In genomic region chrX:143644807-143645206, GRCm38 (mm10) we compare ENCODE assay signal across 29 mouse cellular contexts.
DNase-seq lines count a peak whose midpoint lies in the region; ATAC-seq and TF ChIP-seq lines count a peak whose summit lies in the region.
"Had no signal": no experiment of that assay in that cellular context is flagged by ENCODE, and none has a peak within 500 bp of the region (broad histone marks: within the 10 kb centered on the region; RNA-seq: fewer than 3 reads in every experiment).

No protein-coding gene starts in this region.

- no peak overlapping the region for H3K4me3 ChIP-seq in forebrain, embryonic 10.5 days
- H3K4me3 ChIP-seq in forebrain, postnatal 0 days (ENCODE audit: low read depth, low read length), result no peak overlapping the region
- no peak overlapping the region for H3K4me3 ChIP-seq in hindbrain, embryonic 11.5 days (ENCODE audit: low read depth, low read length)
- no peak overlapping the region for H3K4me3 ChIP-seq in hindbrain, embryonic 13.5 days
- H3K4me3 ChIP-seq: embryonic facial prominence, embryonic 10.5 days; embryonic facial prominence, embryonic 13.5 days; erythroblast, embryonic 14.5 days; gastrocnemius, adult 2 months; heart, embryonic 12.5 days; heart, embryonic 15.5 days; hindbrain, embryonic 10.5 days had no signal

- H3K27ac ChIP-seq in forebrain, embryonic 10.5 days, result 0 out of 2 replicates have a peak overlapping the region, but pooled peaks have one; percentile 15
- H3K27ac ChIP-seq in forebrain, postnatal 0 days (ENCODE audit: low read depth, low read length), result no peak overlapping the region
- no peak overlapping the region for H3K27ac ChIP-seq in hindbrain, embryonic 11.5 days (ENCODE audit: low read depth, low read length)
- H3K27ac ChIP-seq in hindbrain, embryonic 13.5 days, result no peak overlapping the region
- H3K27ac ChIP-seq: embryonic facial prominence, embryonic 10.5 days; embryonic facial prominence, embryonic 13.5 days; gastrocnemius, adult 2 months; heart, embryonic 15.5 days; hindbrain, embryonic 10.5 days; hindbrain, postnatal 0 days had no signal

- H3K9ac ChIP-seq in forebrain, postnatal 0 days, result no peak overlapping the region
- H3K9ac ChIP-seq in hindbrain, embryonic 11.5 days (ENCODE audit: low read depth, low read length), result no peak overlapping the region
- no peak overlapping the region for H3K9ac ChIP-seq in hindbrain, embryonic 13.5 days
- H3K9ac ChIP-seq: embryonic facial prominence, embryonic 13.5 days; heart, embryonic 12.5 days; heart, embryonic 15.5 days had no signal

- H3K4me2 ChIP-seq in forebrain, postnatal 0 days (ENCODE audit: low read depth), result no peak overlapping the region
- H3K4me2 ChIP-seq in hindbrain, embryonic 11.5 days (replicated peaks; ENCODE audit: low read depth, low read length), result no peak overlapping the region
- no peak overlapping the region for H3K4me2 ChIP-seq in hindbrain, embryonic 13.5 days
- H3K4me2 ChIP-seq: embryonic facial prominence, embryonic 13.5 days; heart, embryonic 12.5 days; heart, embryonic 15.5 days had no signal

- no peak for ATAC-seq in forebrain, postnatal 0 days
- ATAC-seq in hindbrain, embryonic 11.5 days (ENCODE audit: low FRiP score), result peak; percentile 59; the same call in 1 of the 2 replicates
- no peak for ATAC-seq in hindbrain, embryonic 13.5 days (ENCODE audit: low FRiP score)
- ATAC-seq: hindbrain, postnatal 0 days; inflammation-experienced regulatory T-cells, adult 6 months; intestine, embryonic 16.5 days had no signal

- H3K9me3 ChIP-seq in forebrain, embryonic 10.5 days, result no peaks in the 10 kb centered on the region
- H3K9me3 ChIP-seq in forebrain, postnatal 0 days (ENCODE audit: low read length), result no peaks in the 10 kb centered on the region
- no peaks in the 10 kb centered on the region for H3K9me3 ChIP-seq in hindbrain, embryonic 11.5 days (ENCODE audit: control insufficient read depth, low read length)
- no peaks in the 10 kb centered on the region for H3K9me3 ChIP-seq in hindbrain, embryonic 13.5 days
- H3K9me3 ChIP-seq: embryonic facial prominence, embryonic 10.5 days; embryonic facial prominence, embryonic 13.5 days; heart, embryonic 12.5 days; heart, embryonic 15.5 days; hindbrain, embryonic 10.5 days had no signal

- peaks cover 17% of the 10 kb centered on the region for H3K4me1 ChIP-seq in forebrain, embryonic 10.5 days
- no peaks in the 10 kb centered on the region for H3K4me1 ChIP-seq in forebrain, postnatal 0 days (ENCODE audit: insufficient read depth)
- H3K4me1 ChIP-seq in hindbrain, embryonic 11.5 days (replicated peaks; ENCODE audit: control insufficient read depth, insufficient read depth, low read length), result no peaks in the 10 kb centered on the region
- no peaks in the 10 kb centered on the region; the same call in 1 of the 2 replicates for H3K4me1 ChIP-seq in hindbrain, embryonic 13.5 days (replicated peaks)
- H3K4me1 ChIP-seq: embryonic facial prominence, embryonic 10.5 days; embryonic facial prominence, embryonic 13.5 days; heart, embryonic 12.5 days; heart, embryonic 15.5 days had no signal

- no peaks in the 10 kb centered on the region for H3K36me3 ChIP-seq in forebrain, embryonic 10.5 days (replicated peaks)
- no peaks in the 10 kb centered on the region for H3K36me3 ChIP-seq in forebrain, postnatal 0 days (ENCODE audit: insufficient read depth)
- H3K36me3 ChIP-seq in hindbrain, embryonic 11.5 days (ENCODE audit: control insufficient read depth, insufficient read depth, low read length), result no peaks in the 10 kb centered on the region
- no peaks in the 10 kb centered on the region for H3K36me3 ChIP-seq in hindbrain, embryonic 13.5 days
- H3K36me3 ChIP-seq: embryonic facial prominence, embryonic 10.5 days; embryonic facial prominence, embryonic 13.5 days; heart, embryonic 12.5 days; heart, embryonic 15.5 days; hindbrain, embryonic 10.5 days had no signal

- no peak for DNase-seq in forebrain, embryonic 10.5 days (ENCODE audit: extremely low spot score, low spot score)
- no peak for DNase-seq in forebrain, postnatal 0 days
- no peak for DNase-seq in hindbrain, embryonic 11.5 days (ENCODE audit: low spot score)
- DNase-seq in retina, postnatal 1 day, result peak; percentile 23
- no peak for DNase-seq in retina, embryonic 14.5 days (ENCODE audit: low spot score)
- no peak for DNase-seq in cerebellum, adult 18-20 months
- DNase-seq: adrenal gland, adult 2 months; adrenal gland, postnatal 14 days; B cell, adult 2 months; cerebellum, adult 11-12 months; cerebellum, adult 9-10 months; cerebellum, postnatal 14 days; gastrocnemius, adult 2 months; gastrocnemius, postnatal 14 days; heart, adult 18-20 months; heart, postnatal 10 days; heart, postnatal 36 days; kidney, adult 18-20 months; kidney, adult 9 months had no signal

- no peak for TF ChIP-seq CTCF in forebrain, postnatal 0 days (IDR thresholded peaks at IDR 0.05; ENCODE audit: low read depth)

- peaks cover 63% of the 10 kb centered on the region for H3K27me3 ChIP-seq in forebrain, embryonic 10.5 days (ENCODE audit: poor library complexity, severe bottlenecking)
- no peaks in the 10 kb centered on the region for H3K27me3 ChIP-seq in forebrain, postnatal 0 days (ENCODE audit: insufficient read depth, low read length)
- 0 out of 2 replicates have a peak, but pooled peaks cover 2% of the 10 kb centered on the region for H3K27me3 ChIP-seq in hindbrain, embryonic 11.5 days (ENCODE audit: control insufficient read depth, insufficient read depth, low read length)
- H3K27me3 ChIP-seq in hindbrain, embryonic 13.5 days, result peaks cover 15% of the 10 kb centered on the region
- H3K27me3 ChIP-seq: heart, embryonic 12.5 days; heart, embryonic 15.5 days had no signal

- WGBS in forebrain, embryonic 10.5 days, result 37% methylated on average over 1 of the region's 1 CpGs
- WGBS in forebrain, postnatal 0 days, result 12% methylated on average over 1 of the region's 1 CpGs
- WGBS in hindbrain, embryonic 11.5 days, result 37% methylated on average over 1 of the region's 1 CpGs
- WGBS in hindbrain, embryonic 13.5 days, result 14% methylated on average over 1 of the region's 1 CpGs
